Mouse (Mus musculus) thymus, adult 18-20 months (tissue): ENCODE measurements at regions not wholly inside any gene's neighbourhood (a gene's known extent, or its start where the extent isn't known, plus 50 kb on each side); places are given as distances from the start of the nearest gene placed in this dataset.

ENCODE experiments used
- DNase-seq, 2 experiments: peaks; one replicate each; pipeline ENCODE4 v3.0.0; 2022; ENCODE audit warnings: mixed read lengths in 2 of 2

GRCm38 (mm10) chr5:64753142-64753750, 49.9 kb upstream of the Klf3 start:
- no peak for DNase-seq
